Mouse (Mus musculus): ENCODE data around the gene Adra2c. TPM values are rescaled to one million over a fixed set of nuclear protein-coding genes. Genes with fewer than 3 reads are reported as not detected.

Adra2c gene
- 0.06 TPM in 1 of 2 replicates, not detected in the other for polyA plus RNA-seq (2015; fragmentation: Nextera tagmentation; extraction: Ambion mirVana)

GRCm38 (mm10) chr5:35278019-35278418 lies at the start of gene Adra2c:
Gene Adra2c (plus strand): TSS chr5:35278319.
- peaks cover 16% of the 10 kb centered on the region for H3K4me1 ChIP-seq
- H3K9me3 ChIP-seq = no peaks in the 10 kb centered on the region
- H3K4me2 ChIP-seq = peak within 1 kb of the TSS; percentile 86
- WGBS = 46% methylated on average over 3 of the region's 3 CpGs
- no peak within 1 kb of the TSS for H3K27ac ChIP-seq
- peaks cover 69% of the 10 kb centered on the region for H3K27me3 ChIP-seq (replicated peaks)
- no peak within 1 kb of the TSS for H3K9ac ChIP-seq
- peak within 1 kb of the TSS; percentile 40 for H3K4me3 ChIP-seq (replicated peaks)
- no peak for ATAC-seq (ENCODE audit: insufficient read depth, low FRiP score, low read depth)
- no peaks in the 10 kb centered on the region for H3K36me3 ChIP-seq

- no peaks in the 10 kb centered on the region for H3K9me3 ChIP-seq
- no peak overlapping the region for H3K4me2 ChIP-seq
- 61% methylated on average over 4 of the region's 4 CpGs for WGBS
- H3K27ac ChIP-seq = no peak overlapping the region
- H3K4me1 ChIP-seq = no peaks in the 10 kb centered on the region
- no peak overlapping the region for H3K9ac ChIP-seq
- H3K4me3 ChIP-seq (replicated peaks) = no peak overlapping the region
- H3K27me3 ChIP-seq (replicated peaks) = no peaks in the 10 kb centered on the region
- no peaks in the 10 kb centered on the region for H3K36me3 ChIP-seq
- ATAC-seq (ENCODE audit: insufficient read depth, low FRiP score, low read depth) = no peak
Measured at GRCm38 (mm10) chr5:35233142-35233541, 45.0 kb upstream of the Adra2c start.

- H3K4me2 ChIP-seq = no peak overlapping the region
- WGBS = 58% methylated on average over 4 of the region's 4 CpGs
- no peaks in the 10 kb centered on the region for H3K9me3 ChIP-seq
- no peak overlapping the region for H3K4me3 ChIP-seq (replicated peaks)
- no peaks in the 10 kb centered on the region for H3K27me3 ChIP-seq (replicated peaks)
- H3K36me3 ChIP-seq = no peaks in the 10 kb centered on the region
- ATAC-seq (ENCODE audit: insufficient read depth, low FRiP score, low read depth) = no peak
- H3K4me1 ChIP-seq = no peaks in the 10 kb centered on the region
- H3K9ac ChIP-seq = no peak overlapping the region
- H3K27ac ChIP-seq = no peak overlapping the region
Measured at GRCm38 (mm10) chr5:35237757-35238156, 40.4 kb upstream of the Adra2c start.

GRCm38 (mm10) chr5:35238627-35239026 lies 39.5 kb upstream of the Adra2c start:
- 74% methylated on average over 2 of the region's 2 CpGs for WGBS
- no peak for ATAC-seq (ENCODE audit: insufficient read depth, low FRiP score, low read depth)
- Histone ChIP-seq H3K36me3 (no peaks in the 10 kb centered on the region), H3K27me3 (replicated peaks) (no peaks in the 10 kb centered on the region), H3K4me1 (no peaks in the 10 kb centered on the region), H3K27ac (no peak overlapping the region), H3K4me3 (replicated peaks) (no peak overlapping the region), H3K9ac (no peak overlapping the region), H3K4me2 (no peak overlapping the region), H3K9me3 (no peaks in the 10 kb centered on the region)

GRCm38 (mm10) chr5:35241556-35241955 lies 36.6 kb upstream of the Adra2c start:
- Histone ChIP-seq H3K27ac (no peak overlapping the region), H3K4me1 (no peaks in the 10 kb centered on the region), H3K4me2 (no peak overlapping the region), H3K9me3 (no peaks in the 10 kb centered on the region), H3K9ac (no peak overlapping the region), H3K4me3 (replicated peaks) (no peak overlapping the region), H3K36me3 (no peaks in the 10 kb centered on the region), H3K27me3 (replicated peaks) (no peaks in the 10 kb centered on the region)
- no peak for ATAC-seq (ENCODE audit: insufficient read depth, low FRiP score, low read depth)
- 44% methylated on average over 3 of the region's 3 CpGs for WGBS

GRCm38 (mm10) chr5:35244204-35244603 lies 33.9 kb upstream of the Adra2c start:
- no peak for ATAC-seq (ENCODE audit: insufficient read depth, low FRiP score, low read depth)
- Histone ChIP-seq H3K4me3 (replicated peaks) (no peak overlapping the region), H3K36me3 (no peaks in the 10 kb centered on the region), H3K9ac (no peak overlapping the region), H3K4me2 (no peak overlapping the region), H3K27me3 (replicated peaks) (no peaks in the 10 kb centered on the region), H3K9me3 (no peaks in the 10 kb centered on the region), H3K4me1 (no peaks in the 10 kb centered on the region), H3K27ac (no peak overlapping the region)
- 3% methylated on average over 1 of the region's 1 CpGs for whole genome bisulfite sequencing

GRCm38 (mm10) chr5:35245555-35246273 lies 32.4 kb upstream of the Adra2c start:
- Histone ChIP-seq H3K4me1 (no peaks in the 10 kb centered on the region), H3K9ac (no peak overlapping the region), H3K4me3 (replicated peaks) (no peak overlapping the region), H3K4me2 (no peak overlapping the region), H3K9me3 (no peaks in the 10 kb centered on the region), H3K36me3 (no peaks in the 10 kb centered on the region), H3K27me3 (replicated peaks) (no peaks in the 10 kb centered on the region), H3K27ac (no peak overlapping the region)
- ATAC-seq (ENCODE audit: insufficient read depth, low FRiP score, low read depth) = no peak
- 51% methylated on average over 11 of the region's 11 CpGs for WGBS

GRCm38 (mm10) chr5:35254964-35255716 lies 23.0 kb upstream of the Adra2c start:
- WGBS = 65% methylated on average over 5 of the region's 5 CpGs
- no peaks in the 10 kb centered on the region for H3K36me3 ChIP-seq
- no peak overlapping the region for H3K9ac ChIP-seq
- no peaks in the 10 kb centered on the region for H3K4me1 ChIP-seq
- no peak for ATAC-seq (ENCODE audit: insufficient read depth, low FRiP score, low read depth)
- H3K27me3 ChIP-seq (replicated peaks) = no peaks in the 10 kb centered on the region
- no peak overlapping the region for H3K4me3 ChIP-seq (replicated peaks)
- H3K4me2 ChIP-seq = no peak overlapping the region
- H3K9me3 ChIP-seq = no peaks in the 10 kb centered on the region
- H3K27ac ChIP-seq = no peak overlapping the region

GRCm38 (mm10) chr5:35263716-35264115 lies 14.4 kb upstream of the Adra2c start:
- no peak for ATAC-seq (ENCODE audit: insufficient read depth, low FRiP score, low read depth)
- Histone ChIP-seq H3K9me3 (no peaks in the 10 kb centered on the region), H3K4me1 (no peaks in the 10 kb centered on the region), H3K36me3 (no peaks in the 10 kb centered on the region), H3K4me3 (replicated peaks) (no peak overlapping the region), H3K4me2 (no peak overlapping the region), H3K27me3 (replicated peaks) (no peaks in the 10 kb centered on the region), H3K9ac (no peak overlapping the region), H3K27ac (no peak overlapping the region)
- WGBS = 24% methylated on average over 4 of the region's 4 CpGs

- Histone ChIP-seq H3K4me3 (replicated peaks) (no peak overlapping the region), H3K27me3 (replicated peaks) (0 out of 2 replicates have a peak, but pooled peaks cover 2% of the 10 kb centered on the region), H3K4me1 (no peaks in the 10 kb centered on the region), H3K36me3 (no peaks in the 10 kb centered on the region), H3K9me3 (no peaks in the 10 kb centered on the region), H3K9ac (no peak overlapping the region), H3K27ac (no peak overlapping the region), H3K4me2 (no peak overlapping the region)
- 54% methylated on average over 7 of the region's 7 CpGs for WGBS
- no peak for ATAC-seq (ENCODE audit: insufficient read depth, low FRiP score, low read depth)
Measured at GRCm38 (mm10) chr5:35267486-35267885, 10.6 kb upstream of the Adra2c start.

- WGBS = 60% methylated on average over 11 of the region's 11 CpGs
- no peaks in the 10 kb centered on the region for H3K36me3 ChIP-seq
- no peak overlapping the region for H3K27ac ChIP-seq
- ATAC-seq (ENCODE audit: insufficient read depth, low FRiP score, low read depth) = no peak
- no peaks in the 10 kb centered on the region for H3K9me3 ChIP-seq
- peaks cover 50% of the 10 kb centered on the region for H3K27me3 ChIP-seq (replicated peaks)
- H3K4me3 ChIP-seq (replicated peaks) = no peak overlapping the region
- no peak overlapping the region for H3K9ac ChIP-seq
- H3K4me1 ChIP-seq = peaks cover 12% of the 10 kb centered on the region
- H3K4me2 ChIP-seq = no peak overlapping the region
Measured at GRCm38 (mm10) chr5:35275356-35275755, 2.8 kb upstream of the Adra2c start.
